Mouse (Mus musculus) CH12.LX (cell line): ENCODE results near the gene Cabp2. TPM values are rescaled to one million over a fixed set of nuclear protein-coding genes. Genes with fewer than 3 reads are reported as not detected.

ENCODE experiments used
- DNase-seq: peaks from one replicate; pipeline ENCODE4 v3.0.0-alpha.2; 2013; ENCODE audit errors: extremely low read depth
- H3K27ac ChIP-seq: 2 replicates; pipeline ENCODE4 v1.5.1; 2012; ENCODE audit warnings: low read depth, mild to moderate bottlenecking, control low read depth, moderate library complexity; ENCODE audit not compliant: insufficient read depth
- H3K27me3 ChIP-seq: replicated peaks from 2 replicates; pipeline ENCODE3; 2012; ENCODE audit warnings: inconsistent platforms
- H3K36me3 ChIP-seq, 2 experiments: replicated peaks in 1 of 2; 2 replicates each; pipeline versions ENCODE3 to v1.6.1; 2012; ENCODE audit warnings: inconsistent platforms in 1 of 2, low read length in 1 of 2, mild to moderate bottlenecking in 1 of 2, mixed read lengths in 1 of 2, moderate library complexity in 1 of 2; ENCODE audit not compliant: control insufficient read depth in 1 of 2, insufficient read depth in 1 of 2
- H3K4me1 ChIP-seq, 2 experiments: 2 replicates each; pipeline ENCODE4 v1.6.1; 2012; ENCODE audit warnings: inconsistent platforms in 1 of 2, moderate library complexity in 1 of 2; ENCODE audit not compliant: insufficient read depth in 2 of 2, control insufficient read depth in 1 of 2
- H3K4me2 ChIP-seq: 2 replicates; pipeline ENCODE4 v1.6.1; 2012; ENCODE audit warnings: low read depth, mild to moderate bottlenecking, control low read depth; ENCODE audit not compliant: poor library complexity, insufficient read depth, severe bottlenecking
- H3K4me3 ChIP-seq, 3 experiments: fragments of 150-350 bp in 1 of 3; sonication (generic) in 1 of 3; replicated peaks in 1 of 3; 2 replicates each; pipeline versions ENCODE3 to v1.5.1; 2011 to 2012; ENCODE audit warnings: low read depth in 2 of 3, low read length in 2 of 3, mild to moderate bottlenecking in 2 of 3, moderate library complexity in 2 of 3, control low read depth in 1 of 3, improper control_type of control experiment in 1 of 3, inconsistent platforms in 1 of 3, mixed read lengths in 1 of 3; ENCODE audit not compliant: poor library complexity in 1 of 3
- H3K79me2 ChIP-seq: replicated peaks from 2 replicates; pipeline ENCODE4 v1.6.1; 2012; ENCODE audit warnings: mild to moderate bottlenecking, moderate library complexity; ENCODE audit not compliant: control insufficient read depth, poor library complexity, insufficient read depth, severe bottlenecking; ENCODE audit errors: extremely low read depth
- H3K9ac ChIP-seq: 2 replicates; pipeline ENCODE4 v1.6.1; 2012; ENCODE audit warnings: low read depth, mild to moderate bottlenecking, control low read depth, moderate library complexity; ENCODE audit not compliant: insufficient read depth
- H3K9me3 ChIP-seq: replicated peaks from 2 replicates; pipeline ENCODE3; 2012; ENCODE audit warnings: low read length, inconsistent platforms, mixed read lengths
- CHD1 ChIP-seq: IDR thresholded peaks from 2 replicates; pipeline ENCODE4 v1.6.1; 2012; ENCODE audit warnings: low read depth, low read length, improper control_type of control experiment, inconsistent platforms
- CHD2 ChIP-seq: IDR thresholded peaks from 2 replicates; pipeline ENCODE4 v1.6.1; 2011; ENCODE audit warnings: low read length, improper control_type of control experiment
- E2F4 ChIP-seq: IDR thresholded peaks from 2 replicates; pipeline ENCODE4 v1.6.1; 2011; ENCODE audit warnings: low read depth, low read length, improper control_type of control experiment; ENCODE audit not compliant: insufficient replicate concordance
- EP300 ChIP-seq: IDR thresholded peaks from 2 replicates; pipeline ENCODE4 v1.6.1; 2011; ENCODE audit warnings: low read length, improper control_type of control experiment
- ETS1 ChIP-seq: conservative IDR thresholded peaks from 2 replicates; pipeline ENCODE4 v1.6.1; 2012; ENCODE audit warnings: low read depth, mild to moderate bottlenecking, inconsistent platforms, low read length, improper control_type of control experiment, moderate library complexity
- IRF4 ChIP-seq: IDR thresholded peaks from 2 replicates; pipeline ENCODE4 v1.6.1; 2014; ENCODE audit warnings: low read depth, mild to moderate bottlenecking, inconsistent platforms, low read length, improper control_type of control experiment
- JUND ChIP-seq: conservative IDR thresholded peaks from 2 replicates; pipeline ENCODE4 v1.6.1; 2011; ENCODE audit warnings: low read depth, low read length, improper control_type of control experiment
- MAFK ChIP-seq: IDR thresholded peaks from 2 replicates; pipeline ENCODE4 v1.6.1; 2011; ENCODE audit warnings: low read length, improper control_type of control experiment; ENCODE audit not compliant: insufficient replicate concordance
- MAX ChIP-seq: IDR thresholded peaks from 2 replicates; pipeline ENCODE4 v1.6.1; 2011; ENCODE audit warnings: low read length, improper control_type of control experiment
- MAZ ChIP-seq: IDR thresholded peaks from 2 replicates; pipeline ENCODE4 v1.6.1; 2012; ENCODE audit warnings: low read depth, mild to moderate bottlenecking, inconsistent platforms, low read length, improper control_type of control experiment, moderate library complexity
- MEF2A ChIP-seq: IDR thresholded peaks from 2 replicates; pipeline ENCODE4 v1.6.1; 2014; ENCODE audit warnings: low read depth, mild to moderate bottlenecking, inconsistent platforms, low read length, improper control_type of control experiment, borderline replicate concordance
- MXI1 ChIP-seq: IDR thresholded peaks from 2 replicates; pipeline ENCODE4 v1.6.1; 2011; ENCODE audit warnings: mild to moderate bottlenecking, low read depth, low read length, improper control_type of control experiment
- MYC ChIP-seq: IDR thresholded peaks from 2 replicates; pipeline ENCODE4 v1.6.1; 2011; ENCODE audit warnings: low read depth, mild to moderate bottlenecking, improper control_type of control experiment, low read length
- NRF1 ChIP-seq: IDR thresholded peaks from 2 replicates; pipeline ENCODE4 v1.6.1; 2014; ENCODE audit warnings: low read depth, mild to moderate bottlenecking, inconsistent platforms, low read length, improper control_type of control experiment, moderate library complexity
- PAX5 ChIP-seq: IDR thresholded peaks from 2 replicates; pipeline ENCODE4 v1.6.1; 2012; ENCODE audit warnings: low read length, inconsistent platforms, mixed read lengths
- RAD21 ChIP-seq: IDR thresholded peaks from 2 replicates; pipeline ENCODE4 v1.6.1; 2011; ENCODE audit warnings: low read depth, mild to moderate bottlenecking, low read length, improper control_type of control experiment, moderate library complexity
- RCOR1 ChIP-seq: conservative IDR thresholded peaks from 2 replicates; pipeline ENCODE4 v1.6.1; 2012; ENCODE audit warnings: low read depth, mild to moderate bottlenecking, inconsistent platforms, low read length, improper control_type of control experiment
- TBP ChIP-seq: conservative IDR thresholded peaks from 2 replicates; pipeline ENCODE4 v1.6.1; 2011; ENCODE audit warnings: low read depth, low read length, improper control_type of control experiment
- TCF12 ChIP-seq: IDR thresholded peaks from 2 replicates; pipeline ENCODE4 v1.6.1; 2014; ENCODE audit warnings: low read depth, mild to moderate bottlenecking, inconsistent platforms, low read length, improper control_type of control experiment
- UBTF ChIP-seq: IDR thresholded peaks from 2 replicates; pipeline ENCODE4 v1.6.1; 2012; ENCODE audit warnings: low read depth, mild to moderate bottlenecking, inconsistent platforms, low read length, improper control_type of control experiment, moderate library complexity
- USF1 ChIP-seq: IDR thresholded peaks from 2 replicates; pipeline ENCODE4 v1.6.1; 2014; ENCODE audit warnings: low read depth, mild to moderate bottlenecking, inconsistent platforms, low read length, improper control_type of control experiment
- USF2 ChIP-seq: conservative IDR thresholded peaks from 2 replicates; pipeline ENCODE4 v1.6.1; 2011; ENCODE audit warnings: low read depth, low read length, improper control_type of control experiment
- ZC3H11A ChIP-seq: IDR thresholded peaks from 2 replicates; pipeline ENCODE4 v1.6.1; 2012; ENCODE audit warnings: low read depth, mild to moderate bottlenecking, inconsistent platforms, low read length, improper control_type of control experiment
- ZKSCAN1 ChIP-seq: IDR thresholded peaks from 2 replicates; pipeline ENCODE4 v1.6.1; 2012; ENCODE audit warnings: low read depth, inconsistent platforms, low read length, improper control_type of control experiment, borderline replicate concordance
- ZNF384 ChIP-seq: IDR thresholded peaks from 2 replicates; pipeline ENCODE4 v1.6.1; 2012; ENCODE audit warnings: low read depth, low read length, improper control_type of control experiment, inconsistent platforms
- dilution Hi-C: fragments of 300-500 bp; cut with MboI; formaldehyde crosslinking; loops from 2 replicates; pipeline ENCODE4 v1.14.3; 2020; ENCODE audit warnings: low sequenced_read_pairs; ENCODE audit not compliant: extremely low pct_unique_long_range_greater_than_20kb, extremely low pct_ligation_motif_present
- in situ Hi-C: fragments of 300-500 bp; cut with MboI; formaldehyde crosslinking; loops from 3 replicates; pipeline ENCODE4 v1.14.3; 2019; ENCODE audit warnings: low sequenced_read_pairs, low pct_ligation_motif_present, low pct_unique_long_range_greater_than_20kb, mixed read lengths
- polyA plus RNA-seq: library from polyadenylated mRNA; unstranded; fragments of >175 nt; gene quantifications from 2 replicates; pipeline ENCODE4 v1.2.1, GENCODE M21; 2012; ENCODE audit warnings: low read depth; ENCODE audit not compliant: insufficient read length
- total RNA-seq, 2 experiments: library from RNA; depleted of rRNA; stranded (reverse); fragments of 300-350 nt in 1 of 2; fragments of >200 nt in 1 of 2; gene quantifications; 2 replicates each; pipeline ENCODE4 v1.2.3; 2012 to 2014

The Cabp2 gene
- total RNA-seq (2012; rRNA removed) (not detected in 2 replicates), total RNA-seq (2014; rRNA removed) (not detected in 2 replicates), polyA plus RNA-seq (not detected in 2 replicates)

DNA sequence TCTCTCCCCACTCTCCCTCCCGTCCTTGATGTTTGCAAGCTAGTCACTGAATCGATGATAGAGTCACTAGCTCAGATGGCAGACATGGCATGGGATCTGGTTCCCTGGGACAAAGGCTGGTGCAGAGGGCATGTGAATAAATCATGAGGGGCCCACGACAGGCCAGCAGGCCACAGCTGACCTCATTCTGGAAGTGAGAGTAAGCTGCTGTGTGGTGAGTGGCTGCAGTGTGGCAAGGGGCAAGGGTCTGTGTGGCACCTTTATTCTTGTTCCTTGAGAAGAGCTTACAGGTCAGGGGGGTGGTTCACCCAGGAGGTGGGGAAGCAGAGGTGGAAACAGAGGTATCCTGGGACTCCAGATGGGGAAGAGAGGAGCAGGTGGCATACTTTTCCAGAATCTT lies at the start of gene Cabp2:
Gene Cabp2, plus strand, starts transcription at position 185 of the 400 bp plus-strand sequence.
- peaks cover 0 to 8% of the 10 kb centered on the region in 2 experiments; a peak in 2 of 4 replicates for H3K4me1 ChIP-seq
- no peak within 1 kb of the TSS for H3K27ac ChIP-seq
- no peak within 1 kb of the TSS for H3K4me2 ChIP-seq
- in situ Hi-C loops: no loop called here
- H3K9me3 ChIP-seq: no peaks in the 10 kb centered on the region
- H3K4me3 ChIP-seq: no peak within 1 kb of the TSS
- DNase-seq: no peak
- H3K9ac ChIP-seq: no peak within 1 kb of the TSS
- dilution Hi-C loops: no loop called here
- no peaks in the 10 kb centered on the region for H3K36me3 ChIP-seq
- H3K27me3 ChIP-seq: peaks cover 63% of the 10 kb centered on the region
- no peaks in the 10 kb centered on the region for H3K79me2 ChIP-seq
- TF ChIP-seq MYC (no peak), MAZ (no peak), ZKSCAN1 (no peak), ETS1 (no peak), MAX (no peak), ZNF384 (no peak), CHD2 (no peak), IRF4 (no peak), TBP (no peak)

- H3K27ac ChIP-seq: no peak overlapping the region
- peaks cover 4 to 15% of the 10 kb centered on the region in 2 experiments for H3K36me3 ChIP-seq
- TF ChIP-seq MXI1: no peak
- TF ChIP-seq MAX: no peak
- TF ChIP-seq NRF1: no peak
- no peak for TF ChIP-seq TBP
- TF ChIP-seq USF2: no peak
- no peak for TF ChIP-seq EP300
- TF ChIP-seq RAD21: no peak
- TF ChIP-seq JUND: no peak
- no peak for TF ChIP-seq RCOR1
- no peak for TF ChIP-seq CHD2
- no peak for TF ChIP-seq MAFK
- TF ChIP-seq E2F4: no peak
- TF ChIP-seq TCF12: no peak
- TF ChIP-seq ZC3H11A: no peak
- no peak for TF ChIP-seq CHD1
- no peak for TF ChIP-seq UBTF
- no peak for TF ChIP-seq USF1
- TF ChIP-seq MAZ: no peak
- no peak for TF ChIP-seq PAX5
- TF ChIP-seq MEF2A: no peak
- no peak for DNase-seq
- peaks cover 10% of the 10 kb centered on the region for H3K9me3 ChIP-seq
- H3K9ac ChIP-seq: no peak overlapping the region
- peaks cover 4% of the 10 kb centered on the region; the same call in 1 of the 2 replicates for H3K79me2 ChIP-seq
- no peak overlapping the region for H3K4me3 ChIP-seq
- peaks cover 10 to 16% of the 10 kb centered on the region in 2 experiments for H3K4me1 ChIP-seq
- dilution Hi-C loops: no loop called here
- in situ Hi-C loops: no loop called here
- H3K4me2 ChIP-seq: no peak overlapping the region
- H3K27me3 ChIP-seq: peaks cover 1% of the 10 kb centered on the region
These were observed 48.7 kb upstream of the Cabp2 start for GRCm38 (mm10) chr19:4032668-4033067.
